Mouse (Mus musculus) liver, postnatal 0 days (tissue): ENCODE results near the gene Parp4. TPM values are rescaled to one million over a fixed set of nuclear protein-coding genes. Genes with fewer than 3 reads are reported as not detected.

Experiments used
- ATAC-seq: fragments of 200-750 bp; cut with Nextera tagmentation; 2 replicates; pipeline ENCODE4 v1.8.0; 2017; ENCODE audit warnings: mild to moderate bottlenecking, moderate library complexity
- DNase-seq: peaks from one replicate; pipeline ENCODE4 v3.0.0-alpha.2; 2016
- H3K27ac ChIP-seq: fragments of 300-500 bp; sonication (generic); 2 replicates; pipeline ENCODE4 v1.5.1; 2014; ENCODE audit warnings: antibody characterized with exemption, moderate library complexity, mild to moderate bottlenecking, low read depth
- H3K27me3 ChIP-seq: fragments of 300-500 bp; sonication (generic); 2 replicates; pipeline ENCODE4 v1.6.1; 2014; ENCODE audit warnings: low read length, control low read depth, mixed read lengths; ENCODE audit not compliant: insufficient read depth
- H3K36me3 ChIP-seq: fragments of 300-500 bp; sonication (generic); replicated peaks from 2 replicates; pipeline ENCODE4 v1.6.1; 2014; ENCODE audit warnings: mild to moderate bottlenecking, control low read depth, low read length, moderate library complexity, mixed read lengths; ENCODE audit not compliant: insufficient read depth
- H3K4me1 ChIP-seq: fragments of 300-500 bp; sonication (generic); 2 replicates; pipeline ENCODE4 v1.6.1; 2014; ENCODE audit warnings: antibody characterized with exemption, mild to moderate bottlenecking, control low read depth; ENCODE audit not compliant: insufficient read depth
- H3K4me2 ChIP-seq: fragments of 300-500 bp; sonication (generic); 2 replicates; pipeline ENCODE4 v1.6.1; 2014; ENCODE audit warnings: low read depth, mild to moderate bottlenecking, low read length, moderate library complexity, mixed read lengths
- H3K4me3 ChIP-seq: fragments of 300-500 bp; sonication (generic); 2 replicates; pipeline ENCODE4 v1.5.1; 2014; ENCODE audit warnings: low read depth, low read length
- H3K9ac ChIP-seq: fragments of 300-500 bp; sonication (generic); replicated peaks from 2 replicates; pipeline ENCODE4 v1.6.1; 2014; ENCODE audit warnings: mild to moderate bottlenecking, moderate library complexity
- H3K9me3 ChIP-seq: fragments of 300-500 bp; sonication (generic); 2 replicates; pipeline ENCODE4 v1.6.1; 2016; ENCODE audit warnings: mild to moderate bottlenecking, control low read depth, low read length, mixed read lengths
- CTCF ChIP-seq: sonication (generic); IDR thresholded peaks from 2 replicates; pipeline ENCODE4 v1.5.1; 2016; ENCODE audit warnings: antibody characterized with exemption, low read depth
- EP300 ChIP-seq: IDR thresholded peaks from 2 replicates; pipeline ENCODE4 v1.6.1; 2016; ENCODE audit warnings: antibody characterized with exemption, low read depth, mild to moderate bottlenecking
- WGBS: fragments of 180-500 bp; shearing (Covaris S2); extraction: QIAGEN DNeasy Blood & Tissue Kit; methylation state at CpG from one replicate; pipeline ENCODE4 v1.1.7; 2014; ENCODE audit not compliant: insufficient replicate concordance; 5-methylcytosine and 5-hydroxymethylcytosine counted together
- polyA plus RNA-seq: library from polyadenylated mRNA; unstranded; fragments of >200 nt; fragmentation: Nextera tagmentation; extraction: Ambion mirVana; gene quantifications from 2 replicates; pipeline ENCODE4 v1.2.1, GENCODE M21; 2015

The Parp4 gene
- polyA plus RNA-seq, 1 experiment from 2014 or later: 3.5 TPM

GRCm38 (mm10) chr14:56697836-56698235 is 122.4 kb downstream of the Parp4 start:
- ATAC-seq: no peak
- H3K4me3 ChIP-seq: no peak overlapping the region
- WGBS: 90% methylated on average over 5 of the region's 5 CpGs
- no peaks in the 10 kb centered on the region for H3K4me1 ChIP-seq
- no peaks in the 10 kb centered on the region for H3K27me3 ChIP-seq
- DNase-seq: no peak
- H3K9ac ChIP-seq: no peak overlapping the region
- H3K4me2 ChIP-seq: no peak overlapping the region
- H3K36me3 ChIP-seq: peaks cover 64% of the 10 kb centered on the region
- H3K27ac ChIP-seq: no peak overlapping the region
- no peak for TF ChIP-seq CTCF
- TF ChIP-seq EP300: no peak
- no peaks in the 10 kb centered on the region for H3K9me3 ChIP-seq

- H3K4me2 ChIP-seq: no peak overlapping the region
- H3K27me3 ChIP-seq: no peaks in the 10 kb centered on the region
- no peak for DNase-seq
- ATAC-seq: peak; percentile 75
- no peak overlapping the region for H3K9ac ChIP-seq
- H3K4me3 ChIP-seq: no peak overlapping the region
- TF ChIP-seq CTCF (no peak), EP300 (no peak)
- H3K9me3 ChIP-seq: no peaks in the 10 kb centered on the region
- no peak overlapping the region for H3K27ac ChIP-seq
- peaks cover 25% of the 10 kb centered on the region for H3K36me3 ChIP-seq
- whole genome bisulfite sequencing: 61% methylated on average over 4 of the region's 4 CpGs
- H3K4me1 ChIP-seq: 0 out of 2 replicates have a peak, but pooled peaks cover 7% of the 10 kb centered on the region
Measured at GRCm38 (mm10) chr14:56702644-56703043, 127.2 kb downstream of the Parp4 start.

GRCm38 (mm10) chr14:56705687-56706086 is 130.3 kb downstream of the Parp4 start:
- ATAC-seq: no peak
- Histone ChIP-seq H3K4me1 (0 out of 2 replicates have a peak, but pooled peaks cover 7% of the 10 kb centered on the region), H3K4me3 (no peak overlapping the region), H3K36me3 (peaks cover 2% of the 10 kb centered on the region), H3K9me3 (no peaks in the 10 kb centered on the region), H3K27ac (no peak overlapping the region), H3K4me2 (no peak overlapping the region), H3K9ac (no peak overlapping the region), H3K27me3 (no peaks in the 10 kb centered on the region)
- no peak for DNase-seq
- TF ChIP-seq CTCF (no peak), EP300 (0 out of 2 replicates have a peak, but pooled peaks have one; percentile 18)
- WGBS: 70% methylated on average over 4 of the region's 4 CpGs

Other genes with a start within 250 kb of the Parp4 start
- gene Atp12a, start 210.6 kb upstream of the Parp4 start, polyA plus RNA-seq: not detected in 2 replicates
- 0.40 and 0.70 TPM in 2 replicates for gene Rnf17, start 173.0 kb upstream of the Parp4 start, polyA plus RNA-seq
- gene Cenpj, start 194 bp upstream of the Parp4 start, polyA plus RNA-seq: 2.0 and 2.1 TPM in 2 replicates
- 9.0 and 9.9 TPM in 2 replicates for gene Mphosph8, start 92.6 kb downstream of the Parp4 start, polyA plus RNA-seq
- 6.4 and 7.8 TPM in 2 replicates for gene Pspc1, start 202.7 kb downstream of the Parp4 start, polyA plus RNA-seq
- 8.4 and 10.2 TPM in 2 replicates for gene Zmym5, start 236.1 kb downstream of the Parp4 start, polyA plus RNA-seq